Mouse (Mus musculus) bone marrow macrophage, adult 2 months (primary cell): Measurements from ENCODE around the gene Arfgap1.

ENCODE experiments used
- CTCF ChIP-seq: IDR thresholded peaks from 2 replicates; pipeline ENCODE4 v1.5.1; 2012; ENCODE audit warnings: low read depth, mild to moderate bottlenecking, low read length, moderate library complexity
- POLR2A ChIP-seq: IDR thresholded peaks from 2 replicates; pipeline ENCODE4 v1.6.1; 2012; ENCODE audit warnings: mild to moderate bottlenecking, low read depth, low read length, borderline replicate concordance

- TF ChIP-seq CTCF (no peak), POLR2A (no peak)
These were observed 25.2 kb upstream of the Arfgap1 start for GRCm38 (mm10) chr2:180941869-180942268.
